Mouse (Mus musculus) CH12.LX (cell line): Measurements from ENCODE around the gene Pde6g. TPM values are rescaled to one million over a fixed set of nuclear protein-coding genes. Genes with fewer than 3 reads are reported as not detected.

Experiments used
- DNase-seq: peaks from one replicate; pipeline ENCODE4 v3.0.0-alpha.2; 2013; ENCODE audit errors: extremely low read depth
- H3K27ac ChIP-seq: 2 replicates; pipeline ENCODE4 v1.5.1; 2012; ENCODE audit warnings: low read depth, mild to moderate bottlenecking, control low read depth, moderate library complexity; ENCODE audit not compliant: insufficient read depth
- H3K27me3 ChIP-seq: replicated peaks from 2 replicates; pipeline ENCODE3; 2012; ENCODE audit warnings: inconsistent platforms
- H3K36me3 ChIP-seq, 2 experiments: replicated peaks in 1 of 2; 2 replicates each; pipeline versions ENCODE3 to v1.6.1; 2012; ENCODE audit warnings: inconsistent platforms in 1 of 2, low read length in 1 of 2, mild to moderate bottlenecking in 1 of 2, mixed read lengths in 1 of 2, moderate library complexity in 1 of 2; ENCODE audit not compliant: control insufficient read depth in 1 of 2, insufficient read depth in 1 of 2
- H3K4me1 ChIP-seq, 2 experiments: 2 replicates each; pipeline ENCODE4 v1.6.1; 2012; ENCODE audit warnings: inconsistent platforms in 1 of 2, moderate library complexity in 1 of 2; ENCODE audit not compliant: insufficient read depth in 2 of 2, control insufficient read depth in 1 of 2
- H3K4me2 ChIP-seq: 2 replicates; pipeline ENCODE4 v1.6.1; 2012; ENCODE audit warnings: low read depth, mild to moderate bottlenecking, control low read depth; ENCODE audit not compliant: poor library complexity, insufficient read depth, severe bottlenecking
- H3K4me3 ChIP-seq, 3 experiments: fragments of 150-350 bp in 1 of 3; sonication (generic) in 1 of 3; replicated peaks in 1 of 3; 2 replicates each; pipeline versions ENCODE3 to v1.5.1; 2011 to 2012; ENCODE audit warnings: low read depth in 2 of 3, low read length in 2 of 3, mild to moderate bottlenecking in 2 of 3, moderate library complexity in 2 of 3, control low read depth in 1 of 3, improper control_type of control experiment in 1 of 3, inconsistent platforms in 1 of 3, mixed read lengths in 1 of 3; ENCODE audit not compliant: poor library complexity in 1 of 3
- H3K79me2 ChIP-seq: replicated peaks from 2 replicates; pipeline ENCODE4 v1.6.1; 2012; ENCODE audit warnings: mild to moderate bottlenecking, moderate library complexity; ENCODE audit not compliant: control insufficient read depth, poor library complexity, insufficient read depth, severe bottlenecking; ENCODE audit errors: extremely low read depth
- H3K9ac ChIP-seq: 2 replicates; pipeline ENCODE4 v1.6.1; 2012; ENCODE audit warnings: low read depth, mild to moderate bottlenecking, control low read depth, moderate library complexity; ENCODE audit not compliant: insufficient read depth
- H3K9me3 ChIP-seq: replicated peaks from 2 replicates; pipeline ENCODE3; 2012; ENCODE audit warnings: low read length, inconsistent platforms, mixed read lengths
- CTCF ChIP-seq, 2 experiments: IDR thresholded peaks in 1 of 2; conservative IDR thresholded peaks in 1 of 2; 2 replicates each; pipeline ENCODE4 v1.5.1; 2011 to 2012; ENCODE audit warnings: low read depth in 2 of 2, low read length in 2 of 2, improper control_type of control experiment in 1 of 2, inconsistent platforms in 1 of 2, mild to moderate bottlenecking in 1 of 2, moderate library complexity in 1 of 2
- E2F4 ChIP-seq: IDR thresholded peaks from 2 replicates; pipeline ENCODE4 v1.6.1; 2011; ENCODE audit warnings: low read depth, low read length, improper control_type of control experiment; ENCODE audit not compliant: insufficient replicate concordance
- ELF1 ChIP-seq: IDR thresholded peaks from 2 replicates; pipeline ENCODE4 v1.6.1; 2014; ENCODE audit warnings: low read depth, mild to moderate bottlenecking, inconsistent platforms, low read length, improper control_type of control experiment
- EP300 ChIP-seq: IDR thresholded peaks from 2 replicates; pipeline ENCODE4 v1.6.1; 2011; ENCODE audit warnings: low read length, improper control_type of control experiment
- GABPA ChIP-seq: IDR thresholded peaks from 2 replicates; pipeline ENCODE4 v1.6.1; 2012; ENCODE audit warnings: low read depth, low read length, improper control_type of control experiment, inconsistent platforms; ENCODE audit not compliant: insufficient replicate concordance
- IRF4 ChIP-seq: IDR thresholded peaks from 2 replicates; pipeline ENCODE4 v1.6.1; 2014; ENCODE audit warnings: low read depth, mild to moderate bottlenecking, inconsistent platforms, low read length, improper control_type of control experiment
- JUN ChIP-seq: IDR thresholded peaks from 2 replicates; pipeline ENCODE4 v1.6.1; 2011; ENCODE audit warnings: low read depth, mild to moderate bottlenecking, low read length, improper control_type of control experiment, moderate library complexity; ENCODE audit not compliant: insufficient read depth
- JUND ChIP-seq: conservative IDR thresholded peaks from 2 replicates; pipeline ENCODE4 v1.6.1; 2011; ENCODE audit warnings: low read depth, low read length, improper control_type of control experiment
- KAT2A ChIP-seq: IDR thresholded peaks from 2 replicates; pipeline ENCODE4 v1.6.1; 2012; ENCODE audit warnings: low read length, improper control_type of control experiment, inconsistent platforms; ENCODE audit not compliant: insufficient replicate concordance
- MAFK ChIP-seq: IDR thresholded peaks from 2 replicates; pipeline ENCODE4 v1.6.1; 2011; ENCODE audit warnings: low read length, improper control_type of control experiment; ENCODE audit not compliant: insufficient replicate concordance
- MAX ChIP-seq: IDR thresholded peaks from 2 replicates; pipeline ENCODE4 v1.6.1; 2011; ENCODE audit warnings: low read length, improper control_type of control experiment
- MAZ ChIP-seq: IDR thresholded peaks from 2 replicates; pipeline ENCODE4 v1.6.1; 2012; ENCODE audit warnings: low read depth, mild to moderate bottlenecking, inconsistent platforms, low read length, improper control_type of control experiment, moderate library complexity
- MEF2A ChIP-seq: IDR thresholded peaks from 2 replicates; pipeline ENCODE4 v1.6.1; 2014; ENCODE audit warnings: low read depth, mild to moderate bottlenecking, inconsistent platforms, low read length, improper control_type of control experiment, borderline replicate concordance
- MXI1 ChIP-seq: IDR thresholded peaks from 2 replicates; pipeline ENCODE4 v1.6.1; 2011; ENCODE audit warnings: mild to moderate bottlenecking, low read depth, low read length, improper control_type of control experiment
- MYC ChIP-seq: IDR thresholded peaks from 2 replicates; pipeline ENCODE4 v1.6.1; 2011; ENCODE audit warnings: low read depth, mild to moderate bottlenecking, improper control_type of control experiment, low read length
- NRF1 ChIP-seq: IDR thresholded peaks from 2 replicates; pipeline ENCODE4 v1.6.1; 2014; ENCODE audit warnings: low read depth, mild to moderate bottlenecking, inconsistent platforms, low read length, improper control_type of control experiment, moderate library complexity
- PAX5 ChIP-seq: IDR thresholded peaks from 2 replicates; pipeline ENCODE4 v1.6.1; 2012; ENCODE audit warnings: low read length, inconsistent platforms, mixed read lengths
- POLR2A ChIP-seq: IDR thresholded peaks from 2 replicates; pipeline ENCODE4 v1.6.1; 2011; ENCODE audit warnings: low read depth, mild to moderate bottlenecking, improper control_type of control experiment, low read length
- POLR2AphosphoS2 ChIP-seq: IDR thresholded peaks from 2 replicates; pipeline ENCODE4 v1.6.1; 2011; ENCODE audit warnings: low read depth, low read length, improper control_type of control experiment
- RAD21 ChIP-seq: IDR thresholded peaks from 2 replicates; pipeline ENCODE4 v1.6.1; 2011; ENCODE audit warnings: low read depth, mild to moderate bottlenecking, low read length, improper control_type of control experiment, moderate library complexity
- RCOR1 ChIP-seq: conservative IDR thresholded peaks from 2 replicates; pipeline ENCODE4 v1.6.1; 2012; ENCODE audit warnings: low read depth, mild to moderate bottlenecking, inconsistent platforms, low read length, improper control_type of control experiment
- SIN3A ChIP-seq: IDR thresholded peaks from 2 replicates; pipeline ENCODE4 v1.6.1; 2012; ENCODE audit warnings: low read length, improper control_type of control experiment, inconsistent platforms
- SMC3 ChIP-seq: IDR thresholded peaks from 2 replicates; pipeline ENCODE4 v1.6.1; 2011; ENCODE audit warnings: low read depth, low read length, improper control_type of control experiment
- TBP ChIP-seq: conservative IDR thresholded peaks from 2 replicates; pipeline ENCODE4 v1.6.1; 2011; ENCODE audit warnings: low read depth, low read length, improper control_type of control experiment
- TCF12 ChIP-seq: IDR thresholded peaks from 2 replicates; pipeline ENCODE4 v1.6.1; 2014; ENCODE audit warnings: low read depth, mild to moderate bottlenecking, inconsistent platforms, low read length, improper control_type of control experiment
- UBTF ChIP-seq: IDR thresholded peaks from 2 replicates; pipeline ENCODE4 v1.6.1; 2012; ENCODE audit warnings: low read depth, mild to moderate bottlenecking, inconsistent platforms, low read length, improper control_type of control experiment, moderate library complexity
- USF1 ChIP-seq: IDR thresholded peaks from 2 replicates; pipeline ENCODE4 v1.6.1; 2014; ENCODE audit warnings: low read depth, mild to moderate bottlenecking, inconsistent platforms, low read length, improper control_type of control experiment
- ZC3H11A ChIP-seq: IDR thresholded peaks from 2 replicates; pipeline ENCODE4 v1.6.1; 2012; ENCODE audit warnings: low read depth, mild to moderate bottlenecking, inconsistent platforms, low read length, improper control_type of control experiment
- ZKSCAN1 ChIP-seq: IDR thresholded peaks from 2 replicates; pipeline ENCODE4 v1.6.1; 2012; ENCODE audit warnings: low read depth, inconsistent platforms, low read length, improper control_type of control experiment, borderline replicate concordance
- ZMIZ1 ChIP-seq: IDR thresholded peaks from 2 replicates; pipeline ENCODE4 v1.6.1; 2012; ENCODE audit warnings: low read depth, mild to moderate bottlenecking, inconsistent platforms, low read length, improper control_type of control experiment
- ZNF384 ChIP-seq: IDR thresholded peaks from 2 replicates; pipeline ENCODE4 v1.6.1; 2012; ENCODE audit warnings: low read depth, low read length, improper control_type of control experiment, inconsistent platforms
- dilution Hi-C: fragments of 300-500 bp; cut with MboI; formaldehyde crosslinking; loops from 2 replicates; pipeline ENCODE4 v1.14.3; 2020; ENCODE audit warnings: low sequenced_read_pairs; ENCODE audit not compliant: extremely low pct_unique_long_range_greater_than_20kb, extremely low pct_ligation_motif_present
- in situ Hi-C: fragments of 300-500 bp; cut with MboI; formaldehyde crosslinking; loops from 3 replicates; pipeline ENCODE4 v1.14.3; 2019; ENCODE audit warnings: low sequenced_read_pairs, low pct_ligation_motif_present, low pct_unique_long_range_greater_than_20kb, mixed read lengths
- polyA plus RNA-seq: library from polyadenylated mRNA; unstranded; fragments of >175 nt; gene quantifications from 2 replicates; pipeline ENCODE4 v1.2.1, GENCODE M21; 2012; ENCODE audit warnings: low read depth; ENCODE audit not compliant: insufficient read length
- total RNA-seq, 2 experiments: library from RNA; depleted of rRNA; stranded (reverse); fragments of 300-350 nt in 1 of 2; fragments of >200 nt in 1 of 2; gene quantifications; 2 replicates each; pipeline ENCODE4 v1.2.3; 2012 to 2014

Gene Pde6g
- total RNA-seq (2012; rRNA removed), result 0.34 TPM in 2 replicates
- 0.41 TPM in 1 of 2 replicates, not detected in the other for total RNA-seq (2014; rRNA removed)
- polyA plus RNA-seq, result 0.31 and 0.34 TPM in 2 replicates

- in situ Hi-C loops (no loop called here), dilution Hi-C loops (no loop called here)
- no peaks in the 10 kb centered on the region for H3K27me3 ChIP-seq
- H3K4me1 ChIP-seq, result peaks cover 9 to 20% of the 10 kb centered on the region in 2 experiments
- no peak for DNase-seq
- H3K4me2 ChIP-seq, result no peak within 1 kb of the TSS
- TF ChIP-seq MEF2A, result no peak
- no peak for TF ChIP-seq POLR2A
- no peak for TF ChIP-seq RAD21
- no peak for TF ChIP-seq GABPA
- no peak for TF ChIP-seq PAX5
- no peak for TF ChIP-seq ZKSCAN1
- TF ChIP-seq EP300, result no peak
- TF ChIP-seq ELF1, result no peak
- no peak for TF ChIP-seq NRF1
- no peak for TF ChIP-seq ZNF384
- no peak for TF ChIP-seq UBTF
- no peak for TF ChIP-seq IRF4
- no peak for TF ChIP-seq MXI1
- no peak for TF ChIP-seq ZC3H11A
- TF ChIP-seq JUND, result no peak
- no peak for TF ChIP-seq USF1
- TF ChIP-seq ZMIZ1, result no peak
- TF ChIP-seq MAFK, result no peak
- no peak for TF ChIP-seq POLR2AphosphoS2
- TF ChIP-seq SIN3A, result no peak
- peaks cover 4 to 26% of the 10 kb centered on the region in 2 experiments for H3K36me3 ChIP-seq
- H3K79me2 ChIP-seq, result peaks cover 3% of the 10 kb centered on the region
- no peak within 1 kb of the TSS for H3K9ac ChIP-seq
- no peaks in the 10 kb centered on the region for H3K9me3 ChIP-seq
- H3K27ac ChIP-seq, result no peak within 1 kb of the TSS
- no peak within 1 kb of the TSS for H3K4me3 ChIP-seq
These were observed at the start of gene Pde6g for GRCm38 (mm10) chr11:120453306-120453705. Pde6g (minus strand) TSS chr11:120453500.

GRCm38 (mm10) chr11:120501701-120502100, 48.4 kb upstream of the Pde6g start:
- dilution Hi-C loops (no loop called here), in situ Hi-C loops (no loop called here)
- Histone ChIP-seq H3K9me3 (no peaks in the 10 kb centered on the region), H3K27me3 (no peaks in the 10 kb centered on the region), H3K4me1 (no peaks in the 10 kb centered on the region), H3K4me2 (no peak overlapping the region), H3K4me3 (no peak overlapping the region), H3K36me3 (peaks cover 21 to 32% of the 10 kb centered on the region in 2 experiments), H3K9ac (no peak overlapping the region), H3K27ac (no peak overlapping the region), H3K79me2 (no peaks in the 10 kb centered on the region)
- DNase-seq, result no peak
- TF ChIP-seq KAT2A (no peak), MAX (no peak), JUN (no peak), POLR2AphosphoS2 (no peak), USF1 (no peak), E2F4 (no peak), UBTF (no peak), TCF12 (no peak), ZC3H11A (no peak), MAZ (no peak), MXI1 (no peak), MAFK (no peak), IRF4 (no peak), SMC3 (no peak), RCOR1 (no peak), GABPA (no peak), CTCF (conservative IDR thresholded peaks at IDR 0.05 in 1 of 2, IDR thresholded peaks at IDR 0.05 in 1 of 2; ENCODE audit: low read depth in 2 of 2, low read length in 2 of 2) (no peak), TBP (no peak), RAD21 (no peak), MYC (no peak)
